Mouse (Mus musculus) ES-E14 (cell line): ENCODE data around the gene Tmem239. TPM values are rescaled to one million over a fixed set of nuclear protein-coding genes. Genes with fewer than 3 reads are reported as not detected.
A peak's percentile ranks its signal among the peaks of the same experiment; 100 is the strongest.

ENCODE experiments used
- DNase-seq: peaks from one replicate; pipeline ENCODE4 v3.0.0-alpha.2; 2013; ENCODE audit warnings: low read depth, low spot score
- H3K27ac ChIP-seq: 2 replicates; pipeline ENCODE4 v1.5.1; 2012; ENCODE audit warnings: low read depth, mild to moderate bottlenecking, low read length, moderate library complexity, mixed read lengths; ENCODE audit not compliant: poor library complexity, insufficient read depth, severe bottlenecking
- H3K36me3 ChIP-seq: 2 replicates; pipeline ENCODE4 v1.6.1; 2012; ENCODE audit warnings: mild to moderate bottlenecking, low read length, moderate library complexity, mixed read lengths; ENCODE audit not compliant: control insufficient read depth, poor library complexity, insufficient read depth, severe bottlenecking
- H3K4me1 ChIP-seq, 2 experiments: fragments of 150-350 bp in 1 of 2; sonication (generic) in 1 of 2; 2 replicates each; pipeline ENCODE4 v1.6.1; 2012; ENCODE audit warnings: low read length in 2 of 2, mild to moderate bottlenecking in 1 of 2, mixed read lengths in 1 of 2; ENCODE audit not compliant: control insufficient read depth in 2 of 2, insufficient read depth in 2 of 2, poor library complexity in 1 of 2
- H3K4me3 ChIP-seq, 2 experiments: fragments of 150-350 bp in 1 of 2; sonication (generic) in 1 of 2; 2 replicates each; pipeline ENCODE4 v1.5.1; 2012; ENCODE audit warnings: low read length in 2 of 2, low read depth in 1 of 2, mild to moderate bottlenecking in 1 of 2, mixed read lengths in 1 of 2; ENCODE audit not compliant: insufficient read depth in 1 of 2, poor library complexity in 1 of 2, severe bottlenecking in 1 of 2
- H3K9ac ChIP-seq: 2 replicates; pipeline ENCODE4 v1.6.1; 2012; ENCODE audit warnings: low read depth, mild to moderate bottlenecking, low read length, mixed read lengths; ENCODE audit not compliant: poor library complexity, insufficient read depth, severe bottlenecking
- H3K9me3 ChIP-seq: fragments of 150-350 bp; sonication (generic); 2 replicates; pipeline ENCODE4 v1.6.1; 2012; ENCODE audit warnings: low read depth, mild to moderate bottlenecking, low read length; ENCODE audit not compliant: control insufficient read depth, insufficient read depth
- CHD2 ChIP-seq: IDR thresholded peaks from 2 replicates; pipeline ENCODE4 v1.6.1; 2014; ENCODE audit warnings: mild to moderate bottlenecking, low read depth, low read length, inconsistent platforms
- HCFC1 ChIP-seq: IDR thresholded peaks from 2 replicates; pipeline ENCODE4 v1.6.1; 2012; ENCODE audit warnings: low read length, inconsistent platforms, borderline replicate concordance; ENCODE audit not compliant: insufficient read depth
- MAFK ChIP-seq: IDR thresholded peaks from 2 replicates; pipeline ENCODE4 v1.6.1; 2014; ENCODE audit warnings: mild to moderate bottlenecking, low read depth, low read length, inconsistent platforms; ENCODE audit not compliant: insufficient read depth
- ZC3H11A ChIP-seq: IDR thresholded peaks from 2 replicates; pipeline ENCODE4 v1.6.1; 2012; ENCODE audit warnings: low read depth, mild to moderate bottlenecking, inconsistent platforms, low read length, borderline replicate concordance
- ZNF384 ChIP-seq: IDR thresholded peaks from 2 replicates; pipeline ENCODE4 v1.6.1; 2012; ENCODE audit warnings: low read depth, low read length, inconsistent platforms
- in situ Hi-C, 2 experiments: fragments of 600-800 bp; cut with MboI; formaldehyde crosslinking; loops; one replicate each; pipeline ENCODE4 v1.15.1; 2025; ENCODE audit warnings: low sequenced_read_pairs in 2 of 2, inconsistent platforms in 1 of 2; ENCODE audit not compliant: unreplicated experiment in 2 of 2
- total RNA-seq: library from RNA; depleted of rRNA; stranded (reverse); fragments of 300-350 nt; gene quantifications from 2 replicates; pipeline ENCODE4 v1.2.3, GENCODE M21; 2012

Gene Tmem239
- total RNA-seq, 1 experiment = not detected

DNA sequence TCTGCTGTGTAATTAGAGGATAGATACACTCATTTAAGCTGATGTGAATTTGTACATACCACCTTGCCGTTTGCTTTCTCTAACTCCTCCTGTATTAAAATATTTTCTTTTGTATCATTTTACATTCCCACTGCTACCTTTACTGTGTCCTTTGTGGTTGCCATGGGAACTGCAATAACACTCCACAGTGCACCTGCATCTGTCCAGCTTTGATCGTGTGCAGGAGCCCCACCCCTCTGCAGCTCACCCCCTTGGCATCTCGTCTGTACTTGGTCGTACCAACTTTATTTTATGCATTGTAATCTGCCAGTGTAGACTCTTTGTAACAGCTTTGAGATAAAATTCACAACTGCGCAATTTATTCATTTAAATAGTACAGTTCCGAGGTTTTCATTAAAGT is 22.4 kb upstream of the Tmem239 start:
- Histone ChIP-seq H3K27ac (no peak overlapping the region), H3K9me3 (no peaks in the 10 kb centered on the region), H3K9ac (no peak overlapping the region), H3K36me3 (no peaks in the 10 kb centered on the region), H3K4me3 (no peak overlapping the region), H3K4me1 (no peaks in the 10 kb centered on the region)
- no peak for TF ChIP-seq ZC3H11A
- TF ChIP-seq ZNF384 = no peak
- TF ChIP-seq HCFC1 = no peak
- TF ChIP-seq MAFK = no peak
- TF ChIP-seq CHD2 = no peak
- DNase-seq = no peak
- in situ Hi-C loops = no loop called here

DNA sequence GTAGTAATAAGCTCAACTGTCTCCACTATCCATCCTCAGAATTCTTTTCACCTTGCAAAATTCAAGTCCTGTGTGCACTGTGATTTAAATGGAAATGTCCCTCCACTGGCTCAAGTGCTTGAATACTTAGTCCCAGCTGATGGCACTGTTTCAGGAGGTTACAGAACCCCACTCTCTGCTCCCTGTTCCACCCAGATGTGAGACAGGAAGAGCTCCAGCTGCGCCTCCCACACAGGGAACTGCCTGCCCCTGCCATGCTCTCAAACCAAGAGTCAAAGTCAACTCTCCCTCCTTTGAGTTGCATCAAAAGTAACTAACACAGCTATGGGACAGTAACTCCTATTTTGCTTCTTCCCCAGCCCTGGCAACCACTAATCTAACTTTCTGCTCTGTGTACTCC is 20.1 kb upstream of the Tmem239 start:
- DNase-seq = no peak
- H3K27ac ChIP-seq = no peak overlapping the region
- in situ Hi-C loops = no loop called here
- no peaks in the 10 kb centered on the region for H3K36me3 ChIP-seq
- no peak overlapping the region for H3K4me3 ChIP-seq
- H3K9me3 ChIP-seq = no peaks in the 10 kb centered on the region
- TF ChIP-seq MAFK (no peak), HCFC1 (no peak), ZC3H11A (no peak), ZNF384 (no peak), CHD2 (no peak)
- H3K4me1 ChIP-seq = no peaks in the 10 kb centered on the region
- H3K9ac ChIP-seq = no peak overlapping the region

DNA sequence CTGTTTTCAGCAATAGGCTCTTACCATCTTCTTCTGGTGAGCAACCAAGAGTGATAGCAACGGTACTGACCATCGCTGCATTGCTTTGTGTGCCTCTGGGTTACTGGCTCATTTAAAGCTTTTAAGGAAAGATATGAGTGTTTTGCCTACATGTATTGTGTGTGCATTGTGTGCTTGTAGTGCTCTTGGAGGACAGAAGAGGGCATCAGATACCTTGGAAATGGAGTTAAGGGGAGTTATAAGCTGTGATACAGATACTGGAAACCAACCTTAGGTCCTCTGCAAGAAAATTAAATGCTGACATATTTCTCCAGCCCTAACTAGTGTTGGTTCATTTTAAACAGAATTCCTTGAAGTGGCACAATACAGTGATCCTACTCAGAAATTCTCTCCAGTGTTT is 17.5 kb upstream of the Tmem239 start:
- H3K36me3 ChIP-seq = peaks cover 6% of the 10 kb centered on the region
- no peak for DNase-seq
- TF ChIP-seq ZNF384 (no peak), HCFC1 (no peak), ZC3H11A (0 out of 2 replicates have a peak, but pooled peaks have one; percentile 17)
- no peak overlapping the region for H3K27ac ChIP-seq
- H3K4me3 ChIP-seq = no peak overlapping the region
- in situ Hi-C loops = no loop called here
- H3K9ac ChIP-seq = no peak overlapping the region
- no peaks in the 10 kb centered on the region for H3K4me1 ChIP-seq
- H3K9me3 ChIP-seq = no peaks in the 10 kb centered on the region

DNA sequence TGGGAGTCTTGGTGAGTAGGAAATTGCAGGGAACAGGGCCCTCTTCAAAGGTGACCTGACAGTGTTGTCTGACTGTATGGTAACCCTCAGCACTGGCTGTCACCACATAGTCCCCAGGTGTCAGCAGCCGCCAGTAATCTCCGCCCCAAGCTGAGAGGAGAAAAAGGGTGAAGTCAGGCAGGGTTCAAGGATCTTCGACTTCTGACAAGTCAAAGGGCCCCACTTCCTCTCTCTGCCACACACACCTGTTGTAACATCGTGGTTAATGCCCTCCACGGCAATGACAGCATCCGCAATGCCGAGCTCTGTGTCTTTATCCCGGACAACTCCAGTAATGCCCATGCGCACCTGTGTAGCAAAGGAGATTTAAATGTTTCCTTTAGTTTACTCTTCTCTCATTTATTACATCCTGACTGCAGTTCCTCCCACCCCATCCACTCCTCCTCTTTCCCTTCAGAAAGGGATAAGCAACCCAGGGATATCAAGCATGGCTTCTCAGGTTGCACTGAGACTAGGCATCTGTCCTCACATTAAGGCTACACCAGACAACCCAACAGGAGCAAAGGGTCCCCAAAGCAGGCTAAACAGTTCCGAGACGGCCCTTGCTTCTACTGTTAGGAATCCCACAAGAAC is 15.2 kb upstream of the Tmem239 start:
- Histone ChIP-seq H3K9ac (no peak overlapping the region), H3K27ac (no peak overlapping the region), H3K4me1 (no peaks in the 10 kb centered on the region), H3K4me3 (no peak overlapping the region), H3K9me3 (no peaks in the 10 kb centered on the region), H3K36me3 (peaks cover 9% of the 10 kb centered on the region)
- in situ Hi-C loops = no loop called here
- no peak for DNase-seq
- TF ChIP-seq HCFC1 (no peak), MAFK (no peak), CHD2 (no peak), ZC3H11A (no peak), ZNF384 (no peak)

DNA sequence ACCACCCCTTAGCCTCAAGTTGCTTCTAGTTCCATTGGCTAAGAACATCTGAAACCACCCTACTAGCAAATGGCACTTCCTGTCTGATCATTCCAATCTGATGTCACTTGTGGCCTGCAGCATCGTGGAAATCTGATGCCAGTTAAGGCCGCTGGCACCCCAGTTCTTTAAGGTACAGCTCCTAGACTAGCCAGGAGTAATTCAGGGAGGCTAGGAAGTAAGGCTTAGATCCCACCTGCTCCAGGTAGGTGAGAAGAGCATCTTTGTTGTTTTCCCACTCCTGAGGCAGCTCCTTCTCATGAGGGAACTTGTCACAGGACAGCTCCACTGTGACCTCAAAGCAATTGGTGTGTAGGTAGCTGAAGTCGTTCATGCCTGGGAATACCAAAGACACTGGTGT is 13.4 kb upstream of the Tmem239 start:
- Histone ChIP-seq H3K36me3 (peaks cover 9% of the 10 kb centered on the region), H3K9ac (no peak overlapping the region), H3K4me1 (peaks cover 3% of the 10 kb centered on the region in 2 experiments; a peak in 2 of 4 replicates), H3K4me3 (no peak overlapping the region), H3K9me3 (no peaks in the 10 kb centered on the region), H3K27ac (no peak overlapping the region)
- in situ Hi-C loops = no loop called here
- TF ChIP-seq ZC3H11A = no peak
- no peak for TF ChIP-seq CHD2
- no peak for TF ChIP-seq MAFK
- TF ChIP-seq ZNF384 = no peak
- TF ChIP-seq HCFC1 = no peak
- no peak for DNase-seq
